Mouse (Mus musculus) E14TG2a.4 (cell line): ENCODE data around the gene Sgms1.

Source experiments
- CTCF ChIP-seq: conservative IDR thresholded peaks from 2 replicates; pipeline ENCODE4 v1.5.1; 2014; ENCODE audit warnings: low read length
- NANOG ChIP-seq: IDR thresholded peaks from 2 replicates; pipeline ENCODE4 v1.6.1; 2014; ENCODE audit warnings: borderline replicate concordance, low read length, mixed read lengths
- POU5F1 ChIP-seq: IDR thresholded peaks from 2 replicates; pipeline ENCODE4 v1.6.1; 2014; ENCODE audit warnings: low read length, borderline replicate concordance

GRCm38 (mm10) chr19:32296863-32297262 is 92.7 kb downstream of the Sgms1 start:
- no peak for TF ChIP-seq CTCF
- TF ChIP-seq POU5F1: no peak
- no peak for TF ChIP-seq NANOG
